Mouse (Mus musculus) layer of hippocampus, postnatal 36 days (tissue): ENCODE results near the gene Ppie. TPM values are rescaled to one million over a fixed set of nuclear protein-coding genes. Genes with fewer than 3 reads are reported as not detected.
A peak's percentile ranks its signal among the peaks of the same experiment; 100 is the strongest.
"Not testable (repeated sequence)": the region's sequence is repeated elsewhere in the genome, so short reads cannot be mapped to it uniquely, and the experiment has no call there.

Experiments used
- DNase-seq, 2 experiments: peaks; one replicate each; pipeline ENCODE4 v3.0.0; 2022
- total RNA-seq, 2 experiments: library from RNA; stranded (reverse); gene quantifications; 2 replicates each; pipeline ENCODE4 v1.2.3; 2021

Ppie gene
- total RNA-seq, 2 experiments from 2014 or later = 19.6 to 21.4 TPM

GRCm38 (mm10) chr4:123114651-123115050 lies 25.1 kb downstream of the Ppie start:
- DNase-seq = not testable (repeated sequence)

GRCm38 (mm10) chr4:123112216-123112764 lies 27.5 kb downstream of the Ppie start:
- no peak for DNase-seq

GRCm38 (mm10) chr4:123111275-123111983 lies 28.3 kb downstream of the Ppie start:
- not testable (repeated sequence) for DNase-seq

- DNase-seq = no peak
These were observed 29.0 kb downstream of the Ppie start for GRCm38 (mm10) chr4:123110751-123111150.

GRCm38 (mm10) chr4:123108056-123108455 lies 31.7 kb downstream of the Ppie start:
- DNase-seq = no peak

GRCm38 (mm10) chr4:123106864-123107263 lies 32.9 kb downstream of the Ppie start:
- no peak for DNase-seq

- not testable (repeated sequence) for DNase-seq
These were observed 33.8 kb downstream of the Ppie start for GRCm38 (mm10) chr4:123105929-123106328.

- no peak for DNase-seq
These were observed 34.3 kb downstream of the Ppie start for GRCm38 (mm10) chr4:123105451-123105790.

- no peak for DNase-seq
These were observed 34.9 kb downstream of the Ppie start, which contains the start of gene Bmp8b for GRCm38 (mm10) chr4:123104651-123105450. TSS of gene Bmp8b (plus strand) at chr4:123105165.

GRCm38 (mm10) chr4:123093869-123094268 lies 45.9 kb downstream of the Ppie start:
- DNase-seq = no peak

- no peak for DNase-seq
These were observed 46.5 kb downstream of the Ppie start for GRCm38 (mm10) chr4:123093064-123093776.

- DNase-seq = no peak
These were observed 47.1 kb downstream of the Ppie start for GRCm38 (mm10) chr4:123092621-123093020.

- no peak for DNase-seq
These were observed 53.4 kb downstream of the Ppie start for GRCm38 (mm10) chr4:123086381-123086780.

- DNase-seq = no peak
These were observed 54.5 kb downstream of the Ppie start for GRCm38 (mm10) chr4:123085290-123085689.

GRCm38 (mm10) chr4:123083323-123083902 lies 56.3 kb downstream of the Ppie start:
- DNase-seq = no peak

GRCm38 (mm10) chr4:123082283-123083163 lies 57.2 kb downstream of the Ppie start:
- DNase-seq = peak; percentile 40 to 65

GRCm38 (mm10) chr4:123080791-123081190 lies 59.0 kb downstream of the Ppie start:
- DNase-seq = no peak

- DNase-seq = no peak
These were observed 61.5 kb downstream of the Ppie start for GRCm38 (mm10) chr4:123078231-123078630.
